Mouse (Mus musculus) E14TG2a.4 (cell line): Measurements from ENCODE around the gene Mast3.

Experiments used
- H3K27me3 ChIP-seq: 2 replicates; pipeline ENCODE4 v1.6.1; 2014; ENCODE audit warnings: low read length, control low read depth; ENCODE audit not compliant: insufficient read depth
- H3K36me3 ChIP-seq: 2 replicates; pipeline ENCODE4 v1.6.1; 2014; ENCODE audit warnings: low read length, control low read depth; ENCODE audit not compliant: insufficient read depth
- H3K4me1 ChIP-seq: replicated peaks from 2 replicates; pipeline ENCODE4 v1.6.1; 2014; ENCODE audit warnings: low read depth, low read length, control low read depth
- H3K4me3 ChIP-seq: replicated peaks from 2 replicates; pipeline ENCODE4 v1.5.1; 2014; ENCODE audit warnings: mild to moderate bottlenecking, low read length
- H3K9me3 ChIP-seq: 2 replicates; pipeline ENCODE4 v1.6.1; 2014; ENCODE audit warnings: low read length, control low read depth
- CTCF ChIP-seq: conservative IDR thresholded peaks from 2 replicates; pipeline ENCODE4 v1.5.1; 2014; ENCODE audit warnings: low read length
- NANOG ChIP-seq: IDR thresholded peaks from 2 replicates; pipeline ENCODE4 v1.6.1; 2014; ENCODE audit warnings: borderline replicate concordance, low read length, mixed read lengths
- POU5F1 ChIP-seq: IDR thresholded peaks from 2 replicates; pipeline ENCODE4 v1.6.1; 2014; ENCODE audit warnings: low read length, borderline replicate concordance

Gene Mast3

DNA sequence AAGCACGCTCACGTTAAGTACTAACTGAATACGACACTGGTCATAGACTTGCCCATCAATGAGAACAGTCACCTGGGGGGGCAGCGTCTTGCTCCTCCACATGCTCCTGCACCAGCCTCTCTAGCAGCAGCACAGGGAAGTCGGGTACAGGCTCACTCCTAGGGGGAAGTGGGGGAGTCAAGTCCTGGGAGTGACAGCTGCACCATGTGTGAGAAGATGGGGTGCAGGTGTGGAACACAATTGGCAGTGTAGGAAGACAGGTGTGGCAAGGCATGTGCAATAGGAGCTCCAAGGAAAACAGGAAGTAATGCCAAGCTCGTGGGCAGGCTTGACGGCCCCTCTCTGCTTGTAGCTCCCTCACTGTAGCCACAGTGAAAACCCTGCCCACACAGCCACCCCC is 33.6 kb downstream of the Mast3 start:
- peaks cover 97% of the 10 kb centered on the region for H3K4me1 ChIP-seq
- no peak overlapping the region for H3K4me3 ChIP-seq
- H3K9me3 ChIP-seq, result no peaks in the 10 kb centered on the region
- TF ChIP-seq NANOG (no peak), CTCF (no peak), POU5F1 (no peak)
- peaks cover 80% of the 10 kb centered on the region for H3K36me3 ChIP-seq
- H3K27me3 ChIP-seq, result peaks cover 3% of the 10 kb centered on the region; the same call in 1 of the 2 replicates

- TF ChIP-seq NANOG (no peak), CTCF (no peak), POU5F1 (no peak)
- H3K36me3 ChIP-seq, result peaks cover 80% of the 10 kb centered on the region
- H3K27me3 ChIP-seq, result peaks cover 4% of the 10 kb centered on the region
- H3K4me3 ChIP-seq, result no peak overlapping the region
- H3K9me3 ChIP-seq, result no peaks in the 10 kb centered on the region
- peaks cover 97% of the 10 kb centered on the region for H3K4me1 ChIP-seq
Measured at GRCm38 (mm10) chr8:70770748-70771147, 34.1 kb downstream of the Mast3 start.

GRCm38 (mm10) chr8:70769858-70770257 is 35.0 kb downstream of the Mast3 start:
- Histone ChIP-seq H3K9me3 (no peaks in the 10 kb centered on the region), H3K4me3 (peak overlapping the region; percentile 72), H3K4me1 (peaks cover 97% of the 10 kb centered on the region), H3K36me3 (peaks cover 75% of the 10 kb centered on the region), H3K27me3 (peaks cover 5% of the 10 kb centered on the region; the same call in 1 of the 2 replicates)
- TF ChIP-seq NANOG, result no peak
- TF ChIP-seq CTCF, result no peak
- TF ChIP-seq POU5F1, result no peak

DNA sequence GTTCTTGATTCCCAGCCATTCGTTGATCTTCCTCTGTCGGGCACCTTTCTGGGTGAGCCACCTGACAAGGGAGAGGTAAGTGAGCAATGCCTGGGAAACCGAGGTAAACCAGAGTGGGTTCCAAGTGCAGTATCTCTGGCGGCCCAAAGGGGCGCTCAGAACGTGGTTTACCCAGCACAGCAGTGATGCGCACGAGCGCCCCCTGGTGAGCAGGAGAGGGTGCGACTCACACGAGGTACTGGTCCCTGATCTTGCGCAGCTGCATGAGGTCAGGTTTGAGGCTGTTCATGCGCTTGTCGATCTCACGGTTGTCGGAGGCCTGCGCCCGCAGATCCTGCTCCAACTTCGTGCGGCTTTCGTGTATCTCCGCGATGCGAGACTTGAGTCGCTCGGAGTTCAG is 35.5 kb downstream of the Mast3 start:
- TF ChIP-seq POU5F1, result no peak
- peak; percentile 96 for TF ChIP-seq CTCF
- Histone ChIP-seq H3K4me3 (peak overlapping the region; percentile 72), H3K9me3 (no peaks in the 10 kb centered on the region), H3K27me3 (peaks cover 8% of the 10 kb centered on the region; the same call in 1 of the 2 replicates), H3K4me1 (peaks cover 98% of the 10 kb centered on the region), H3K36me3 (peaks cover 75% of the 10 kb centered on the region)

GRCm38 (mm10) chr8:70768956-70769355 is 35.9 kb downstream of the Mast3 start:
- TF ChIP-seq POU5F1 (no peak), NANOG (no peak), CTCF (no peak)
- H3K4me3 ChIP-seq, result peak overlapping the region; percentile 72
- peaks cover 75% of the 10 kb centered on the region for H3K36me3 ChIP-seq
- no peaks in the 10 kb centered on the region for H3K9me3 ChIP-seq
- H3K4me1 ChIP-seq, result peaks cover 98% of the 10 kb centered on the region
- peaks cover 8% of the 10 kb centered on the region; the same call in 1 of the 2 replicates for H3K27me3 ChIP-seq

- Histone ChIP-seq H3K27me3 (peaks cover 8% of the 10 kb centered on the region; the same call in 1 of the 2 replicates), H3K4me3 (peak overlapping the region; percentile 72), H3K36me3 (peaks cover 74% of the 10 kb centered on the region), H3K9me3 (no peaks in the 10 kb centered on the region), H3K4me1 (peaks cover 97% of the 10 kb centered on the region)
- TF ChIP-seq NANOG, result no peak
- TF ChIP-seq CTCF, result no peak
- TF ChIP-seq POU5F1, result no peak
Measured at GRCm38 (mm10) chr8:70768231-70768776, 36.5 kb downstream of the Mast3 start.

DNA sequence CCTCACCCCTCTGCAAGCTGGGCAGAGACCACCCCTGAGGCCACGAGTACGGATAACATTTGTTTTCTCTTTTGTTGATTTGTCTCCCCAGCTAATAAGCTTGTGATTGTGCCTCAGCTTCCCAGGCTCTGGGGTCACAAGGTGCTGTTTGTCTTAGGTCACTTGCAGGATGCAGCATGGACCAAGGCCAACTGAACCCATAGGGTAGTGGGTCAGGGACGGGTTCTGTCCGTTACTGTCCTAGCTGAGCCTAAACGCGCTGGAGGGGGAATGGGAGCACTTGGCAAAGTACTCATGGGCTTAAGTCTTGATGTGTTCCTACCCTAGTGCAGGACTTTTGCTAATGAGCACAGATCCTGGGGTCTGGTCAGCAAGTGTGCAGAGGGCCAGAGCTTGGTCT is 37.4 kb downstream of the Mast3 start:
- H3K36me3 ChIP-seq, result peaks cover 74% of the 10 kb centered on the region
- TF ChIP-seq CTCF (no peak), POU5F1 (no peak), NANOG (no peak)
- H3K27me3 ChIP-seq, result peaks cover 8% of the 10 kb centered on the region; the same call in 1 of the 2 replicates
- H3K4me3 ChIP-seq, result 0 out of 2 replicates have a peak overlapping the region, but pooled peaks have one; percentile 44
- H3K4me1 ChIP-seq, result peaks cover 96% of the 10 kb centered on the region
- no peaks in the 10 kb centered on the region for H3K9me3 ChIP-seq

DNA sequence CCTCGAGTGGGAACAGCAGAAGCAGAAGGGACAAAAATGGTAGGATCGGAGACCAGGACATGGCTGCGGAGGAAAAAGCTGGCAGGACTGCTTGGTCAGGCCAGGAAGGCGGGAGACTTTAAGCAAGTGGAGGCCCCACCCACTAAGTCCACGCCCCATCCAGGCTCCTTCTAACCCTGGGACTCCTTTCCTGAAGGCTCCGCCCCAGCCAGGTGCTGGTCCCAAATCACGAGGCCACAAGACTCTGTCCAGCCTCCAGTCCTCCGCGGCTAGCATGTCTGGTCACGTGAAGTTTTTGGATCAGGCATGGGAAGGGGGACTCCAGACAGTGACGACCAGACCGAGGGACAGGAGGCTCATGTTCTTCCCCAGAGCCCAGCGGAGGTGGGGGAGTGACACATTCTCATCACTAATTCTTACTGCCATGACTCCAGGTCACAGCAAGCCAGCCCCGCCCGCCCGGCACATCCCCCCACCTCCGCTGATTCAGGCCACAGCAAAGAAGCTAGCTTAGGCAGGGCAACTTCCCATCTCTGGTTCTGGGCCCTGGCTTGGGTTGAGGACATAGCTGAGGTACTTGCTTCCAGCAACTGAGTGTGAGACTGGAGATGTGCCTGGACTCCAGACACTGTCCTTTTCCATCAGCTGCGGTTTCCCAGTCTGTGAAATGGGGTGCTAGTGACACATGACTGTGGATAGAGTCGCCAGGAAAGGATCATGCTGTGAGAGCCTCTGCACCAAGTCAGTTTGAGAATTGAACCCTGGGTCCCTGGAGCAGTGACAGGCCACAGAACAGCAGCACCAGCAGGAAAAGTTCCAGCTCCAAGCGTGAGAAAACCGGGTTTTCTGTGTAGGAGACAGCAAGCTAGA is 38.0 kb downstream of the Mast3 start:
- no peak for TF ChIP-seq POU5F1
- no peak for TF ChIP-seq CTCF
- no peak for TF ChIP-seq NANOG
- H3K4me3 ChIP-seq, result peak overlapping the region; percentile 80
- H3K9me3 ChIP-seq, result no peaks in the 10 kb centered on the region
- peaks cover 97% of the 10 kb centered on the region for H3K4me1 ChIP-seq
- H3K27me3 ChIP-seq, result peaks cover 8% of the 10 kb centered on the region; the same call in 1 of the 2 replicates
- peaks cover 73% of the 10 kb centered on the region for H3K36me3 ChIP-seq
